Mouse (Mus musculus) forebrain, embryonic 11.5 days (tissue): ENCODE measurements at regions not wholly inside any gene's neighbourhood (a gene's known extent, or its start where the extent isn't known, plus 50 kb on each side); places are given as distances from the start of the nearest gene placed in this dataset.
A peak's percentile ranks its signal among the peaks of the same experiment; 100 is the strongest.

Source experiments
- ATAC-seq: fragments of 200-750 bp; cut with Nextera tagmentation; replicated peaks from 2 replicates; pipeline ENCODE4 v1.8.0; 2017; ENCODE audit warnings: moderate TSS enrichment; ENCODE audit not compliant: low FRiP score
- DNase-seq: peaks from one replicate; pipeline ENCODE4 v3.0.0-alpha.2; 2017; ENCODE audit warnings: low spot score
- H3K27ac ChIP-seq: fragments of 300-500 bp; sonication (generic); 2 replicates; pipeline ENCODE4 v1.5.1; 2014; ENCODE audit warnings: low read depth, low read length
- H3K27me3 ChIP-seq: fragments of 300-500 bp; sonication (generic); 2 replicates; pipeline ENCODE4 v1.6.1; 2014; ENCODE audit warnings: mild to moderate bottlenecking, low read length, mixed read lengths; ENCODE audit not compliant: control insufficient read depth, insufficient read depth
- H3K36me3 ChIP-seq: fragments of 300-500 bp; sonication (generic); 2 replicates; pipeline ENCODE4 v1.6.1; 2014; ENCODE audit warnings: mild to moderate bottlenecking, low read length, moderate library complexity, mixed read lengths; ENCODE audit not compliant: control insufficient read depth, insufficient read depth
- H3K4me1 ChIP-seq: fragments of 300-500 bp; sonication (generic); replicated peaks from 2 replicates; pipeline ENCODE4 v1.6.1; 2014; ENCODE audit warnings: low read length, mixed read lengths; ENCODE audit not compliant: control insufficient read depth, insufficient read depth
- H3K4me2 ChIP-seq: fragments of 300-500 bp; sonication (generic); 2 replicates; pipeline ENCODE4 v1.6.1; 2014; ENCODE audit warnings: low read depth, mild to moderate bottlenecking, low read length, moderate library complexity, mixed read lengths; ENCODE audit not compliant: severe bottlenecking
- H3K4me3 ChIP-seq: fragments of 300-500 bp; sonication (generic); 2 replicates; pipeline ENCODE4 v1.5.1; 2014; ENCODE audit warnings: low read depth, low read length
- H3K9ac ChIP-seq: fragments of 300-500 bp; sonication (generic); 2 replicates; pipeline ENCODE4 v1.6.1; 2014; ENCODE audit warnings: low read length
- H3K9me3 ChIP-seq: fragments of 300-500 bp; sonication (generic); 2 replicates; pipeline ENCODE4 v1.6.1; 2016; ENCODE audit warnings: low read length, mixed read lengths; ENCODE audit not compliant: control insufficient read depth
- WGBS: fragments of 180-500 bp; shearing (Covaris S2); extraction: QIAGEN DNeasy Blood & Tissue Kit; methylation state at CpG from one replicate; pipeline ENCODE4 v1.1.7; 2014; 5-methylcytosine and 5-hydroxymethylcytosine counted together

DNA sequence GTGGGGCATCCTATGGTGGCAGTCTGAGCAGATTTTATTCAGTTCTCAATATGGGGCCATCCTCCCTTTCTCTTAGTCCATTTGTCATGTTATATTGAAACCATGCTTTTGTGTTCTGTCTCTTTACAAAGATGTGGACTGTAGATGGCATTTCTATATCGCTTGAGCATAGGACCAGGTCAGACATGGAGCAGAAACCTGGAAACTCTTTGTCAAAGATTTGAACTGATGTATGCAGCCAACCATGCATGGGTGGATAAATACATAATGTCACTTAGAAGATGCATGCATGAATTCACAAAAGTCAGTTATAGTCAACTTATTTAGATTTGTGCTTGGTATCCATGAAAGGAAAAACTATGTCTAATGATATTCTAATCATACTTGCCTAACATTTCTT is 1587.5 kb downstream of the Cdh11 start:
- ATAC-seq (no peak), DNase-seq (no peak)
- Histone ChIP-seq H3K4me3 (no peak overlapping the region), H3K27ac (no peak overlapping the region), H3K4me1 (no peaks in the 10 kb centered on the region), H3K9me3 (no peaks in the 10 kb centered on the region), H3K4me2 (no peak overlapping the region), H3K36me3 (no peaks in the 10 kb centered on the region), H3K9ac (no peak overlapping the region), H3K27me3 (no peaks in the 10 kb centered on the region)
- WGBS: 97% methylated on average over 1 of the region's 1 CpGs

DNA sequence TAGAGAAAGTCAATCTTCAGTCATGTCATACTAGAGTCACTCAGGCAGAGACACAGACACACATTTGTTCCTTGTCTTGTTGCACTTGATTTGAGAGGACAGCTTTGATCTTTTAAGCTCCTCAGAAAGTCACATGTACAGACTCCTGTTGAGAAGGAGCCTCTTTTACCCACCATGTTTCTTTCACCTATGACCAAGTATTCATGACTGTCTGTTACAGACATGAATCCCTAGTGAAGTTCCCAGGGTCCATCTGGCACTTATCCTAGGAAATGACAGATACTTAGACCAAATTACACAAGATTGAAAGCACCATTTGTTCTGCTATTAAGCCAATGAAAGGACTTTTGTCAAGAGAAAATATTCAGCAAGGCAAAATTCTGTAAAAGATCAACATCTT is 1588.7 kb downstream of the Cdh11 start:
- Histone ChIP-seq H3K4me1 (no peaks in the 10 kb centered on the region), H3K36me3 (no peaks in the 10 kb centered on the region), H3K27me3 (no peaks in the 10 kb centered on the region), H3K4me3 (no peak overlapping the region), H3K9ac (no peak overlapping the region), H3K9me3 (no peaks in the 10 kb centered on the region), H3K27ac (no peak overlapping the region), H3K4me2 (no peak overlapping the region)
- no peak for DNase-seq
- no peak for ATAC-seq

- Histone ChIP-seq H3K4me3 (no peak overlapping the region), H3K9ac (no peak overlapping the region), H3K9me3 (no peaks in the 10 kb centered on the region), H3K4me2 (no peak overlapping the region), H3K4me1 (no peaks in the 10 kb centered on the region), H3K27ac (no peak overlapping the region), H3K36me3 (no peaks in the 10 kb centered on the region), H3K27me3 (no peaks in the 10 kb centered on the region)
- ATAC-seq (no peak), DNase-seq (no peak)
Observed at GRCm38 (mm10) chr8:101188566-101188965, 1596.9 kb downstream of the Cdh11 start.

DNA sequence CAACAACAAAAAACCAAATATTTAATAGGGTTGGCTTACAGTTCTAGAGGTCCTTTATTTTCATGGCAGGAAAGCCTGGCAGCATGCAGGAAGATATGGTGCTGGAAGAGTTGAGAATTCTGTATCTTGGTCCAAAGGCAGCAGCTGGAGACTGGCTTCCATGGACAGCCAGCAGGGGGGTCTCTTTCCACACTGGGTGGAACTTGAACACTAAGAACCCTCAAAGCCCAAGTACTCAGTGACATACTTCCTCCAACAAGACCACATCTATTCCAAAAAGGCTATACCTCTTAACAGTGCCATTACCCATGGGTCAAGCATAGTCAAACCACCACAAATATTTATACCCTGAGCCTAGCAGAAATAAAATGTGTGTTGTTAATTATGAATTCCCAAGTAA is 1630.5 kb downstream of the Cdh11 start:
- Histone ChIP-seq H3K27ac (no peak overlapping the region), H3K9ac (no peak overlapping the region), H3K4me2 (no peak overlapping the region), H3K4me3 (no peak overlapping the region), H3K9me3 (no peaks in the 10 kb centered on the region), H3K36me3 (no peaks in the 10 kb centered on the region), H3K27me3 (no peaks in the 10 kb centered on the region), H3K4me1 (no peaks in the 10 kb centered on the region)
- DNase-seq: peak; percentile 53
- ATAC-seq: peak; percentile 56
